In the genomic region with DNA sequence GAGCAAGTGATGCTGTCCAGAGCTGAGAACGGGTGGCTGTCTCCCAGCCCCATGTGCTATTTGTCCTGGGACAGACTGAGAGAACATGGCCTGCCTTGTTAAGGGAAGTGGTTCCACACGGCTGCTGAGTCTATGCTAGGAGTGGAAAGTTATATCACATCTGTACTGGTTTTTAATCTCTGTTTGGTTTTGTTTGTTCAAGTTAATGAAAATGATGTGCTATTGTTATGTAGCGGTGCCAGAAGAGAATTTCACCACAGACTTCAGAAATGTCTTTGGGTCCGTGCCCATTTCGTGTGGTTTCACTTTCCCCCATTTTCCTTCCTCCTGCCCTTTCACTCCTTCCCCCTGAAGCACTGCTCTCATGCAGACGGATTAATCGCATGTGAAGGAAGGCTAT, we compare ENCODE assay signal across 14 mouse cellular contexts.
DNase-seq lines count a peak whose midpoint lies in the region; ATAC-seq lines count a peak whose summit lies in the region.
"Had no signal": no experiment of that assay in that cellular context is flagged by ENCODE, and none has a peak within 500 bp of the region (broad histone marks: within the 10 kb centered on the region; RNA-seq: fewer than 3 reads in every experiment).

No protein-coding gene starts in this region.

- ATAC-seq in heart, embryonic 12.5 days (ENCODE audit: insufficient number of reproducible peaks, low FRiP score) = no peak
- peak; percentile 77 for ATAC-seq in granulocyte monocyte progenitor cell, adult 5-6 weeks (replicated peaks; ENCODE audit: poor library complexity, severe bottlenecking)
- peak; percentile 51 for ATAC-seq in megakaryocyte, adult 5-6 weeks (ENCODE audit: poor library complexity, severe bottlenecking)
- ATAC-seq in cerebellum, adult (ENCODE audit: insufficient number of reproducible peaks, low FRiP score, low TSS enrichment) = no peak
- ATAC-seq: forebrain, embryonic 15.5 days; midbrain, embryonic 13.5 days had no signal

- H3K9ac ChIP-seq in heart, embryonic 12.5 days = no peak overlapping the region
- H3K9ac ChIP-seq: forebrain, embryonic 15.5 days; heart, embryonic 15.5 days; intestine, embryonic 15.5 days; limb, embryonic 13.5 days; midbrain, embryonic 13.5 days; neural tube, embryonic 13.5 days had no signal

- no peak overlapping the region for H3K4me3 ChIP-seq in heart, embryonic 12.5 days
- H3K4me3 ChIP-seq: forebrain, embryonic 15.5 days; heart, embryonic 15.5 days; intestine, embryonic 15.5 days; limb, embryonic 13.5 days; midbrain, embryonic 13.5 days; neural tube, embryonic 13.5 days had no signal

- H3K4me1 ChIP-seq in heart, embryonic 12.5 days (replicated peaks) = 0 out of 2 replicates have a peak, but pooled peaks cover 4% of the 10 kb centered on the region
- H3K4me1 ChIP-seq: forebrain, embryonic 15.5 days; heart, embryonic 15.5 days; intestine, embryonic 15.5 days; limb, embryonic 13.5 days; midbrain, embryonic 13.5 days; neural tube, embryonic 13.5 days had no signal

- no peak overlapping the region for H3K27ac ChIP-seq in heart, embryonic 12.5 days (ENCODE audit: poor library complexity, severe bottlenecking)
- H3K27ac ChIP-seq: forebrain, embryonic 15.5 days; heart, embryonic 15.5 days; intestine, embryonic 15.5 days; limb, embryonic 13.5 days; midbrain, embryonic 13.5 days; neural tube, embryonic 13.5 days had no signal

- no peaks in the 10 kb centered on the region for H3K9me3 ChIP-seq in heart, embryonic 12.5 days (replicated peaks)
- H3K9me3 ChIP-seq: forebrain, embryonic 15.5 days; heart, embryonic 15.5 days; intestine, embryonic 15.5 days; limb, embryonic 13.5 days; midbrain, embryonic 13.5 days; neural tube, embryonic 13.5 days had no signal

- peak; percentile 94 for DNase-seq in heart, adult 11 months
- DNase-seq in adipocyte (ENCODE audit: low spot score) = peak; percentile 63
- DNase-seq in thymus, adult 18-20 months = no peak
- DNase-seq in retina, postnatal 1 day = no peak

- 64% methylated on average over 7 of the region's 7 CpGs for WGBS in heart, embryonic 12.5 days

- no peaks in the 10 kb centered on the region for H3K27me3 ChIP-seq in heart, embryonic 12.5 days (replicated peaks)
- H3K27me3 ChIP-seq: forebrain, embryonic 15.5 days; heart, embryonic 15.5 days; intestine, embryonic 15.5 days; limb, embryonic 13.5 days; midbrain, embryonic 13.5 days; neural tube, embryonic 13.5 days had no signal

- H3K36me3 ChIP-seq in heart, embryonic 12.5 days = no peaks in the 10 kb centered on the region
- H3K36me3 ChIP-seq: forebrain, embryonic 15.5 days; heart, embryonic 15.5 days; intestine, embryonic 15.5 days; limb, embryonic 13.5 days; midbrain, embryonic 13.5 days; neural tube, embryonic 13.5 days had no signal

- no peak overlapping the region for H3K4me2 ChIP-seq in heart, embryonic 12.5 days
- H3K4me2 ChIP-seq: forebrain, embryonic 15.5 days; heart, embryonic 15.5 days; intestine, embryonic 15.5 days; limb, embryonic 13.5 days; midbrain, embryonic 13.5 days; neural tube, embryonic 13.5 days had no signal

Comparison
In these comparisons a context has a peak if more than half of its experiments do, and no peak if none do; other contexts are left out.
1. DNase-seq: peak in heart, adult 11 months (single experiment) and adipocyte (single experiment); none in thymus, adult 18-20 months (0 of 2) and retina, postnatal 1 day (single experiment).
2. ATAC-seq: peak in granulocyte monocyte progenitor cell, adult 5-6 weeks (single experiment) and megakaryocyte, adult 5-6 weeks (single experiment); none in heart, embryonic 12.5 days (single experiment) and cerebellum, adult (single experiment).